Mouse (Mus musculus): ENCODE results near the gene Armcx4.

Armcx4 gene

GRCm38 (mm10) chrX:134686267-134686666 lies at the start of gene Armcx4:
Gene Armcx4, plus strand, starts transcription at chrX:134686519.
- peak; percentile 80 for DNase-seq (ENCODE audit: extremely low spot score, low spot score)

- no peak for DNase-seq (ENCODE audit: extremely low spot score, low spot score)
These were observed 45.1 kb upstream of the Armcx4 start for GRCm38 (mm10) chrX:134641000-134641760.

GRCm38 (mm10) chrX:134646338-134646737 lies 40.0 kb upstream of the Armcx4 start:
- no peak for DNase-seq (ENCODE audit: extremely low spot score, low spot score)

GRCm38 (mm10) chrX:134647421-134647820 lies 38.9 kb upstream of the Armcx4 start:
- DNase-seq (ENCODE audit: extremely low spot score, low spot score): no peak

GRCm38 (mm10) chrX:134648031-134648692 lies 38.2 kb upstream of the Armcx4 start:
- peak; percentile 78 for DNase-seq (ENCODE audit: extremely low spot score, low spot score)

- no peak for DNase-seq (ENCODE audit: extremely low spot score, low spot score)
These were observed 34.3 kb upstream of the Armcx4 start for GRCm38 (mm10) chrX:134652061-134652460.

GRCm38 (mm10) chrX:134661586-134661985 lies 24.7 kb upstream of the Armcx4 start:
- no peak for DNase-seq (ENCODE audit: extremely low spot score, low spot score)

- DNase-seq (ENCODE audit: extremely low spot score, low spot score): no peak
These were observed 11.3 kb upstream of the Armcx4 start for GRCm38 (mm10) chrX:134675022-134675421.

- no peak for DNase-seq (ENCODE audit: extremely low spot score, low spot score)
These were observed 10.4 kb upstream of the Armcx4 start for GRCm38 (mm10) chrX:134675959-134676358.

GRCm38 (mm10) chrX:134684936-134685335 lies 1.4 kb upstream of the Armcx4 start:
- peak; percentile 23 for DNase-seq (ENCODE audit: extremely low spot score, low spot score)

GRCm38 (mm10) chrX:134686739-134687171 lies 436 bp downstream of the Armcx4 start:
- DNase-seq (ENCODE audit: extremely low spot score, low spot score): no peak

GRCm38 (mm10) chrX:134689676-134690075 lies 3.4 kb downstream of the Armcx4 start:
- no peak for DNase-seq (ENCODE audit: extremely low spot score, low spot score)

- no peak for DNase-seq (ENCODE audit: extremely low spot score, low spot score)
These were observed 4.7 kb downstream of the Armcx4 start for GRCm38 (mm10) chrX:134690871-134691539.

GRCm38 (mm10) chrX:134691540-134691935 lies 5.2 kb downstream of the Armcx4 start:
- DNase-seq (ENCODE audit: extremely low spot score, low spot score): no peak

- no peak for DNase-seq (ENCODE audit: extremely low spot score, low spot score)
These were observed 30.5 kb downstream of the Armcx4 start for GRCm38 (mm10) chrX:134716863-134717262.

GRCm38 (mm10) chrX:134717752-134718308 lies 31.5 kb downstream of the Armcx4 start, which contains the start of gene Armcx1:
Gene Armcx1, plus strand, starts transcription at chrX:134717963.
- peak; percentile 69 for DNase-seq (ENCODE audit: extremely low spot score, low spot score)

- DNase-seq (ENCODE audit: extremely low spot score, low spot score): peak; percentile 51
These were observed 32.2 kb downstream of the Armcx4 start for GRCm38 (mm10) chrX:134718524-134718923.

- peak; percentile 13 for DNase-seq (ENCODE audit: extremely low spot score, low spot score)
These were observed 37.4 kb downstream of the Armcx4 start for GRCm38 (mm10) chrX:134723762-134724161.

- no peak for DNase-seq (ENCODE audit: extremely low spot score, low spot score)
These were observed 43.5 kb downstream of the Armcx4 start for GRCm38 (mm10) chrX:134729778-134730177.

- no peak for DNase-seq (ENCODE audit: extremely low spot score, low spot score)
These were observed 51.5 kb downstream of the Armcx4 start for GRCm38 (mm10) chrX:134737796-134738195.

- no peak for DNase-seq (ENCODE audit: extremely low spot score, low spot score)
These were observed 52.8 kb downstream of the Armcx4 start for GRCm38 (mm10) chrX:134739160-134739559.

- DNase-seq (ENCODE audit: extremely low spot score, low spot score): no peak
These were observed 55.5 kb downstream of the Armcx4 start for GRCm38 (mm10) chrX:134741862-134742261.
